Mouse (Mus musculus) midbrain, embryonic 10.5 days (tissue): ENCODE data around the gene Cdc37. TPM values are rescaled to one million over a fixed set of nuclear protein-coding genes. Genes with fewer than 3 reads are reported as not detected.

ENCODE experiments used
- DNase-seq: peaks from one replicate; pipeline ENCODE4 v3.0.0-alpha.2; 2017; ENCODE audit warnings: low spot score
- H3K27ac ChIP-seq: fragments of 300-500 bp; sonication (generic); replicated peaks from 2 replicates; pipeline ENCODE4 v1.5.1; 2016; ENCODE audit warnings: mild to moderate bottlenecking
- H3K27me3 ChIP-seq: fragments of 300-500 bp; sonication (generic); 2 replicates; pipeline ENCODE4 v1.6.1; 2016; ENCODE audit warnings: low read depth, mild to moderate bottlenecking; ENCODE audit not compliant: poor library complexity, severe bottlenecking
- H3K36me3 ChIP-seq: fragments of 300-500 bp; sonication (generic); 2 replicates; pipeline ENCODE4 v1.6.1; 2016; ENCODE audit warnings: mild to moderate bottlenecking, moderate library complexity
- H3K4me1 ChIP-seq: fragments of 300-500 bp; sonication (generic); 2 replicates; pipeline ENCODE4 v1.6.1; 2016
- H3K4me3 ChIP-seq: fragments of 300-500 bp; sonication (generic); 2 replicates; pipeline ENCODE4 v1.5.1; 2016; ENCODE audit warnings: mild to moderate bottlenecking, moderate library complexity
- H3K9me3 ChIP-seq: fragments of 300-500 bp; sonication (generic); replicated peaks from 2 replicates; pipeline ENCODE4 v1.6.1; 2016; ENCODE audit warnings: mild to moderate bottlenecking
- WGBS: fragments of 180-500 bp; shearing (Covaris S2); methylation state at CpG from one replicate; pipeline ENCODE4 v1.1.7; 2016; 5-methylcytosine and 5-hydroxymethylcytosine counted together
- polyA plus RNA-seq: library from polyadenylated mRNA; unstranded; fragments of >200 nt; fragmentation: Nextera tagmentation; extraction: Ambion mirVana; gene quantifications from 2 replicates; pipeline ENCODE4 v1.2.1, GENCODE M21; 2016

Cdc37 gene
- polyA plus RNA-seq, 1 experiment from 2014 or later, result 367 TPM

DNA sequence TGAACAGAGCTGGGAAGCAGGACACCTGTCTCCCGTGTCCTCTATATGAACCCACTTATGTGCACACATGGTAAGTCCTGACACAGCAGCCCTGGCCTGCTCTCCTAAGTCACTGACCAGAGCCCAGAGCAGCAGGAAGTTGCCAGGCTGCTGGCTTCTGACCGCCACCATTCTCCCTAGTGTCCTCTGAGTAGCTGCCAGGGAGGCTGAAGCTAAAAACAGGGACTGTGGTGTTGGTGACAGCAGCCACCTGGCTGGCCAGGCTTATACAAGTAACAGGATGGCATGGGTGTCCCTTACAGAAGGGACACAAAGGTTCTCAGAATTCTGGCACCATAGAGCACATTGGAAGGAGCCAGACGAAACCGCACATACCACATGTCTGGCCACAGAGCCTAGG is 4.4 kb downstream of the Cdc37 start:
- H3K9me3 ChIP-seq, result no peaks in the 10 kb centered on the region
- 92% methylated on average over 4 of the region's 4 CpGs for WGBS
- peaks cover 34% of the 10 kb centered on the region for H3K4me1 ChIP-seq
- H3K36me3 ChIP-seq, result peaks cover 76% of the 10 kb centered on the region
- DNase-seq, result no peak
- H3K27ac ChIP-seq, result no peak overlapping the region
- H3K4me3 ChIP-seq, result no peak overlapping the region
- no peaks in the 10 kb centered on the region for H3K27me3 ChIP-seq

- Histone ChIP-seq H3K27me3 (no peaks in the 10 kb centered on the region), H3K4me1 (peaks cover 31% of the 10 kb centered on the region), H3K4me3 (no peak overlapping the region), H3K36me3 (peaks cover 87% of the 10 kb centered on the region), H3K27ac (no peak overlapping the region), H3K9me3 (no peaks in the 10 kb centered on the region)
- WGBS, result 92% methylated on average over 3 of the region's 3 CpGs
- DNase-seq, result no peak
These were observed 5.4 kb downstream of the Cdc37 start for GRCm38 (mm10) chr9:21144361-21144760.

GRCm38 (mm10) chr9:21141922-21142321 is 7.9 kb downstream of the Cdc37 start:
- no peaks in the 10 kb centered on the region for H3K9me3 ChIP-seq
- H3K4me1 ChIP-seq, result peaks cover 7% of the 10 kb centered on the region
- DNase-seq, result no peak
- H3K36me3 ChIP-seq, result peaks cover 98% of the 10 kb centered on the region
- no peak overlapping the region for H3K27ac ChIP-seq
- WGBS, result 95% methylated on average over 14 of the region's 14 CpGs
- H3K27me3 ChIP-seq, result no peaks in the 10 kb centered on the region
- H3K4me3 ChIP-seq, result no peak overlapping the region

- Histone ChIP-seq H3K4me1 (peaks cover 2% of the 10 kb centered on the region; the same call in 1 of the 2 replicates), H3K27ac (no peak overlapping the region), H3K27me3 (no peaks in the 10 kb centered on the region), H3K36me3 (peaks cover 62% of the 10 kb centered on the region), H3K4me3 (no peak overlapping the region), H3K9me3 (no peaks in the 10 kb centered on the region)
- 90% methylated on average over 4 of the region's 4 CpGs for WGBS
- no peak for DNase-seq
These were observed 11.4 kb downstream of the Cdc37 start for GRCm38 (mm10) chr9:21138386-21138785.

DNA sequence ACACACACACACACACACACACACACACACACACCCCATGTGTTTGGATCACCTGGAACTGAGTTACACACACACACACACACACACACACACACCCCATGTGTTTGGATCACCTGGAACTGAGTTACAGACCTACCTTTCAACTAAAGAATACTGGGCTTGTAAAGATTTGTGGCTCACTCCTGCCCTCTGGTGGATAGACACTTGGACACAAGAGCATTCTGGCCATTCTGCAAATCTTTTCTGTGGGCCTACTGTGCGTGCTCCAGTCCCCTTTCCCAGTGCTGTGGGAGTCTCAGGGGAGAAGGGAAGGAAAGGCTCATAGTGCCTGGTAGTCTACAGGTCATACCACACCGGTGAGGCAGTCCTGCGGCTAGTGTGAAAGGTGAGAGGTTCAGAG is 12.6 kb downstream of the Cdc37 start:
- H3K27ac ChIP-seq, result no peak overlapping the region
- peak; percentile 52 for DNase-seq
- peaks cover 51% of the 10 kb centered on the region for H3K36me3 ChIP-seq
- no peaks in the 10 kb centered on the region for H3K9me3 ChIP-seq
- WGBS, result 49% methylated on average over 3 of the region's 3 CpGs
- no peaks in the 10 kb centered on the region for H3K27me3 ChIP-seq
- H3K4me3 ChIP-seq, result no peak overlapping the region
- peaks cover 2% of the 10 kb centered on the region; the same call in 1 of the 2 replicates for H3K4me1 ChIP-seq

DNA sequence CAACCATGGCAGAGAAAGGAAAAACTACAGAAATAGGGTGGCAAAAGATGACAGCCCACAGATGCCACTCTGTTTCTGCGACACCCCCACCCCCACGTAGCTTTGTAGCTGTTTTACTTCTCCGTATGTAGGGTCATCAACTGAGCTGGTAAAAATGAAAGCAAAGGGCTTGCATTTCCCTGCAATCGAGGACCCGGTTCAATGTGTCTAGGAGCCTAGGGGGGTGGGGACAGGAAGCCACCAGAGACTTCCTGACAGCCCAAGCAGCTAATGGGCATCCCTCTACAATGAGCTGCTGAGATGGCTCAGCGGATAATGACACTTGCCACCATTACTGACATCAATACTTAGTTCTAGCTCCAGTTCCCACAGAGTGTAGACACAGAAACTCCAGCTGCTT is 13.4 kb downstream of the Cdc37 start:
- no peak overlapping the region for H3K27ac ChIP-seq
- 89% methylated on average over 6 of the region's 6 CpGs for WGBS
- H3K4me3 ChIP-seq, result no peak overlapping the region
- H3K36me3 ChIP-seq, result peaks cover 42% of the 10 kb centered on the region
- no peaks in the 10 kb centered on the region for H3K27me3 ChIP-seq
- peaks cover 2% of the 10 kb centered on the region; the same call in 1 of the 2 replicates for H3K4me1 ChIP-seq
- DNase-seq, result no peak
- H3K9me3 ChIP-seq, result no peaks in the 10 kb centered on the region

- DNase-seq, result no peak
- Histone ChIP-seq H3K9me3 (no peaks in the 10 kb centered on the region), H3K36me3 (peaks cover 38% of the 10 kb centered on the region), H3K27me3 (no peaks in the 10 kb centered on the region), H3K27ac (no peak overlapping the region), H3K4me1 (peaks cover 2% of the 10 kb centered on the region; the same call in 1 of the 2 replicates), H3K4me3 (no peak overlapping the region)
- 79% methylated on average over 1 of the region's 1 CpGs for WGBS
These were observed 13.8 kb downstream of the Cdc37 start for GRCm38 (mm10) chr9:21135941-21136381.

DNA sequence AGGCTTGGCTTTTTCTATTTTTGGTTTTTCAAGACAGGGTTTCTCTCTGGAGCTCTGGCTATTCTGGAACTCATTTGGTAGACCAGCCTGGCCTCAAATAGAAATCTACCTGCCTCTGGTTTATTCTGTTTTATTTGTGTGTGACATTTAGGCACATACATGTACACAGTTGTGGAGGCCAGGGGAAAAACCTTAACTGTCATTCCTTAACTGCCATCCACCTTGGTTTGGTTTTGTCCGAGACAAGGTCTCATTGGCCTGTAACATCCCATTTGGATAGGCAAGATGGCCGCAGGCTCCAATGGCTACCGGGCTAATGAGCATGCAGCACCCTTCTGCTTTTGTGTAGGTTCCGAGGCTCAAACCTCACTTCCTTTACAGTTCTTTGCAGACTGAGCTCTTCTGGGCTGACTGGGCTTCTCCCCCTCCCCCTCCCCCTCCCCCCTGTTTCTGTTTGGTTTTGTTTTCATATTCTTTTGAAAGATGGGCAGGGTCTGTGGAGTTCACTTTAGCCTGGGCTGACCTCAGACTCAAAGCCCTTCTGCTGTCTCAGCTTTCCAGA is 14.4 kb downstream of the Cdc37 start:
- no peak overlapping the region for H3K4me3 ChIP-seq
- H3K4me1 ChIP-seq, result peaks cover 6% of the 10 kb centered on the region
- H3K9me3 ChIP-seq, result no peaks in the 10 kb centered on the region
- DNase-seq, result no peak
- H3K36me3 ChIP-seq, result peaks cover 32% of the 10 kb centered on the region
- H3K27ac ChIP-seq, result no peak overlapping the region
- no peaks in the 10 kb centered on the region for H3K27me3 ChIP-seq
- 82% methylated on average over 4 of the region's 4 CpGs for WGBS

DNA sequence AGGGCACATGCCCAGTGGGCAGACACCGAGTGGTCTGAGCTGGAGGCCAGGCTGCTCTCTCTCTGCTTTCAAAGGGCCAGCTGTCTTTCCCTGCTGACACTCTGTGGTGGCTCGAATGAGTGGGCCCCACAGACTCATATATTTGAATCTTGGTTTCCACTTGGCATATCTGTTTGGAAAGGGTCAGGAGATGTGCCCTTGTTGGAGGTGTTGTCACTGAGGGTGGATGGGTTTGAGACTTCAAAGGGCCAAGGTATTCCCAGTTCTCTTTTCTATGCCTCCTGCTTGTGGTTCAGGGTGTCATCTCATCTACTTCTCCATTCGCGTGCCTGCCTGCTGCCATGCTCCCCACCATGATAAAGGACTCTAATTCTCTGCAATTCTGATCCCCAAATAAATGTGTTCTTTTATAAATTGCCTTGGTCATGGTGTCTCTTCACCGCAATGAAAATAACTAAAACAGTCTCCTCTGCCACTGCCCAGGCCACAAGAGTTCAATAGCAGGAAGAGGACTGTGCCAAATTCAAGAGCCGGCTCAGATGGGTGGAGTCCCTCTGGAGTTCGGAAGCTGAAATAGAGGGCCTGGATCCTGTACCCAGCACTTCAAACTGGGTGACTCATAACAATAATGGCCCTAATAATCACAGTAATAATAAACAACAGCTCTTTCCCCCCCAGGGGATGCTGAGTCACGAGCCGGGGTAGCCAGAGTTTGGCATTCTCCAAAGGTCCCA is 15.0 kb downstream of the Cdc37 start:
- DNase-seq, result no peak
- Histone ChIP-seq H3K9me3 (no peaks in the 10 kb centered on the region), H3K4me3 (no peak overlapping the region), H3K4me1 (peaks cover 9% of the 10 kb centered on the region), H3K36me3 (peaks cover 26% of the 10 kb centered on the region), H3K27me3 (no peaks in the 10 kb centered on the region), H3K27ac (no peak overlapping the region)
- WGBS, result 81% methylated on average over 9 of the region's 9 CpGs

DNA sequence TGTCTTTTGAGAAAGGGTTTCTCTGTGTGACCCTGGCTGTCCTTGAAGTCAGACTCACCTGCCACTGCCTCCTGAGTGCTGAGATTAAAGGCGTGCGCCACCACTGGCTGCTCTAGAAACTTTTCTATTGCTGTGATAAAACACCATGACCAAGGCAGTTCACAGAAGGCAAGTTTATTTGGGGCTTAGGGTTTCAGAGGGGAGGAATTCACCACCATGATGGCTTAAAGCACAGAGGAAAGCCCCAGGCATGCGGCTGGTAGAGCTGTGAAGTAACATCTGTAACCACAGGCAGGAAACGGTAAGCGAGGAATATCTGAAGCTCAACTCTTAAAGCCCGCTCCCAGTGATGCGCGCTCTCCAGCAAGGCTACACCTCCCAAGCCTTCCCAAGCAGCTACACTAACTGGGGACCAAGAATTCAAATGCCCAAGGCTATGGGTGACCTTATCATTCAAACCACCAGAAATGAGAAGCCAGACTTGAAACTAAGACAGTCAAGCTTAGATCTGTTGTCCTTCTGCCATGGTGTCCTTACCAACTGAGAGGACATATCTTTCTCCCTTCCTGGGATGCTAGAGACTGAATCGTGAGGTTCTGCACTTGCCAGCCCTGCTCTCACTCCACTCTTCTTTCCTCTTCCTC is 16.6 kb downstream of the Cdc37 start:
- no peak overlapping the region for H3K27ac ChIP-seq
- H3K27me3 ChIP-seq, result no peaks in the 10 kb centered on the region
- H3K4me3 ChIP-seq, result no peak overlapping the region
- no peaks in the 10 kb centered on the region for H3K9me3 ChIP-seq
- peaks cover 9% of the 10 kb centered on the region for H3K4me1 ChIP-seq
- peaks cover 10% of the 10 kb centered on the region for H3K36me3 ChIP-seq
- WGBS, result 82% methylated on average over 9 of the region's 9 CpGs
- no peak for DNase-seq

DNA sequence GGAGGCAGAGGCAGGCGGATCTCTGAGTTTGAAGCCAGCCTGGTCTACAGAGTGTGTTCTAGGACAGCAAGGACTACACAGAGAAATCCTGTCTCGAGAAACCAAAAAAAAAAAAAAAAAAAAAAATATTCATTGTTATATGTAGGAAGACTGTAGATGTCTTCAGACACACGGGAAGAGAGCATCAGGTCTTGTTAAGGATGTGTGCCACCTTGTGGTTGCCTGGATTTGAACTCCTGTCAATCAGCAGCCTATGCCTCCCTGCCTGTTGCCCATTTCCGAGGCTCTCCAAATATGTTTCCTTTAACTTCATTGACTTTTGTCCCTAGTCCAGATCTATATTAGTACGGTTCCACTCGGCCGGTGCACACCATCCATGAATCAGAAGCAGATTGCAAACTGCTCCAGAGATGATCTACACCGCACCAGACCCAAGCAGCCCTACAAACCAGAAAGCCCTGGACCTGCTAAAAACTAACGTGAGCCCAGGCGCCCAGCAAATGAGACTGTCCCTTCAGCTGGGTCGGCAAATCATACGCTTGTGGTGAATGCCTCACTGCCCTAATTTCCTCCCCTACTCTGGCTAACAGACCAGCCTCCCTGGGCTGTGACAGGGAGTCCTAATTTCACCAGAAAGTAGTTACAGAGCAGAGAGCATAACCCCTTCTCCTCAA is 17.5 kb downstream of the Cdc37 start:
- Histone ChIP-seq H3K9me3 (no peaks in the 10 kb centered on the region), H3K27me3 (no peaks in the 10 kb centered on the region), H3K4me1 (peaks cover 9% of the 10 kb centered on the region), H3K27ac (no peak overlapping the region), H3K36me3 (peaks cover under 1% of the 10 kb centered on the region), H3K4me3 (no peak overlapping the region)
- DNase-seq, result no peak
- WGBS, result 87% methylated on average over 12 of the region's 12 CpGs

GRCm38 (mm10) chr9:21131059-21131956 is 18.5 kb downstream of the Cdc37 start, which contains the start of gene Tyk2:
Tyk2 (minus strand) TSS chr9:21131243.
- H3K27ac ChIP-seq, result peak within 1 kb of the TSS; percentile 82
- peak; percentile 93 for DNase-seq
- H3K27me3 ChIP-seq, result no peaks in the 10 kb centered on the region
- H3K4me3 ChIP-seq, result peak within 1 kb of the TSS; percentile 71
- H3K4me1 ChIP-seq, result peaks cover 9% of the 10 kb centered on the region
- WGBS, result 7% methylated on average over 37 of the region's 37 CpGs
- peaks cover 8% of the 10 kb centered on the region; the same call in 1 of the 2 replicates for H3K36me3 ChIP-seq
- H3K9me3 ChIP-seq, result no peaks in the 10 kb centered on the region
